Mouse (Mus musculus): ENCODE results near the gene Syap1.

The Syap1 gene

GRCm38 (mm10) chrX:162829741-162830140 lies 58.5 kb downstream of the Syap1 start:
- DNase-seq: peak; percentile 47

GRCm38 (mm10) chrX:162829203-162829708 lies 59.0 kb downstream of the Syap1 start, which contains the start of gene Txlng:
Gene Txlng, minus strand, starts transcription at chrX:162829454.
- DNase-seq: peak; percentile 97

- no peak for DNase-seq
Observed at GRCm38 (mm10) chrX:162828783-162829182, 59.5 kb downstream of the Syap1 start.

- DNase-seq: no peak
Observed at GRCm38 (mm10) chrX:162828016-162828415, 60.2 kb downstream of the Syap1 start.
